Mouse (Mus musculus) CD4-positive helper T cell, adult 2 months (primary cell): ENCODE measurements around the gene Lrch1.

Source experiments
- DNase-seq: peaks from one replicate; pipeline ENCODE4 v3.0.0-alpha.2; 2012; ENCODE audit warnings: low read depth, missing footprints, low spot score

Gene Lrch1

GRCm38 (mm10) chr14:74814848-74815789 lies 132.6 kb downstream of the Lrch1 start:
- no peak for DNase-seq

- DNase-seq = no peak
These were observed 136.1 kb downstream of the Lrch1 start for GRCm38 (mm10) chr14:74811617-74812016.

GRCm38 (mm10) chr14:74801961-74802360 lies 145.7 kb downstream of the Lrch1 start:
- no peak for DNase-seq

GRCm38 (mm10) chr14:74798063-74798890 lies 149.4 kb downstream of the Lrch1 start:
- DNase-seq = no peak

GRCm38 (mm10) chr14:74797386-74798062 lies 150.2 kb downstream of the Lrch1 start:
- DNase-seq = no peak

- DNase-seq = no peak
These were observed 152.7 kb downstream of the Lrch1 start for GRCm38 (mm10) chr14:74794931-74795330.

GRCm38 (mm10) chr14:74792793-74793192 lies 154.9 kb downstream of the Lrch1 start:
- no peak for DNase-seq

- no peak for DNase-seq
These were observed 157.1 kb downstream of the Lrch1 start for GRCm38 (mm10) chr14:74790535-74790934.

- DNase-seq = no peak
These were observed 158.9 kb downstream of the Lrch1 start for GRCm38 (mm10) chr14:74788766-74789165.

- DNase-seq = no peak
These were observed 160.0 kb downstream of the Lrch1 start for GRCm38 (mm10) chr14:74787717-74788116.

- no peak for DNase-seq
These were observed 163.3 kb downstream of the Lrch1 start for GRCm38 (mm10) chr14:74784243-74784934.

- no peak for DNase-seq
These were observed 173.5 kb downstream of the Lrch1 start for GRCm38 (mm10) chr14:74774046-74774619.

GRCm38 (mm10) chr14:74767892-74768291 lies 179.8 kb downstream of the Lrch1 start:
- no peak for DNase-seq

GRCm38 (mm10) chr14:74764191-74764918 lies 183.3 kb downstream of the Lrch1 start:
- DNase-seq = peak; percentile 69

- DNase-seq = no peak
These were observed 210.8 kb downstream of the Lrch1 start for GRCm38 (mm10) chr14:74736850-74737249.

- DNase-seq = no peak
These were observed 212.2 kb downstream of the Lrch1 start for GRCm38 (mm10) chr14:74735471-74735870.

GRCm38 (mm10) chr14:74733397-74733796 lies 214.3 kb downstream of the Lrch1 start:
- no peak for DNase-seq

- peak; percentile 92 for DNase-seq
These were observed 215.4 kb downstream of the Lrch1 start, which contains the start of gene Esd for GRCm38 (mm10) chr14:74732079-74732783. Gene Esd, plus strand, starts transcription at chr14:74732297.
